Mouse (Mus musculus) thymus, adult 2 months (tissue): ENCODE results near the gene Ccz1.

Source experiments
- CTCF ChIP-seq: fragments of 200-500 bp; IDR thresholded peaks from 2 replicates; pipeline ENCODE4 v1.5.1; 2012; ENCODE audit warnings: mild to moderate bottlenecking, control low read depth, low read length, moderate library complexity, borderline replicate concordance; ENCODE audit not compliant: control insufficient read depth, poor library complexity, insufficient read depth; ENCODE audit errors: extremely low read depth
- POLR2A ChIP-seq: fragments of 200-500 bp; IDR thresholded peaks from 2 replicates; pipeline ENCODE4 v1.6.1; 2012; ENCODE audit warnings: mild to moderate bottlenecking, low read length, control low read depth, moderate library complexity; ENCODE audit not compliant: control insufficient read depth, poor library complexity, insufficient read depth; ENCODE audit errors: extremely low read depth

DNA sequence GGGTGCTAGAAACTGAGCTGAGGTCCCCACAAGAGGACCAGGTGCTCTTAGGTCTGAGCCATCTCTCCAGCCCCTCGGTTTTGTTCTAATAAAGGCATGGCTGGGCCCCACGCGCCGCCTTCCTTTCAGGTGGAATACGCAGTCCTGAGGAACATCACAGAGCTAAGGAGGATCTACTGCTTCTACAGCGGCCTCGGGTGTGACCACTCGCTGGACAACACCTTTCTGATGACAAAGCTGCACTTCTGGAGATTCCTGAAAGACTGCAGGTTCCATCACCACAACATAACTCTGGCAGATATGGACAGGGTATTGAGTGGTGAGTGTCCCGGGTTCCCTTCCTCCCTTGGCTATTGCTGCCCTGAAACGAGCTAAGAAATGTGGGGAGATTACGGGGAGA lies 55.1 kb downstream of the Ccz1 start:
- TF ChIP-seq POLR2A (no peak), CTCF (no peak)
